In genomic region chr17:54678111-54678510, GRCm38 (mm10) we compare ENCODE assay signal across 24 mouse cellular contexts.
DNase-seq lines count a peak whose midpoint lies in the region; ATAC-seq and TF ChIP-seq lines count a peak whose summit lies in the region.
"Had no signal": no experiment of that assay in that cellular context is flagged by ENCODE, and none has a peak within 500 bp of the region (broad histone marks: within the 10 kb centered on the region; RNA-seq: fewer than 3 reads in every experiment).

No protein-coding gene starts in this region.

- WGBS in intestine, embryonic 14.5 days, result 68% methylated on average over 2 of the region's 2 CpGs
- WGBS in intestine, postnatal 0 days, result 67% methylated on average over 2 of the region's 2 CpGs
- 56% methylated on average over 2 of the region's 2 CpGs for WGBS in liver, postnatal 0 days (ENCODE audit: insufficient replicate concordance)
- 42% methylated on average over 2 of the region's 2 CpGs for WGBS in liver, embryonic 12.5 days (ENCODE audit: insufficient replicate concordance)

- no peak for TF ChIP-seq CTCF in intestine, postnatal 0 days (IDR thresholded peaks at IDR 0.05; ENCODE audit: low read depth)
- no peak for TF ChIP-seq CTCF in liver, postnatal 0 days (IDR thresholded peaks at IDR 0.05; ENCODE audit: low read depth)

- TF ChIP-seq EP300 in liver, postnatal 0 days (IDR thresholded peaks at IDR 0.05; ENCODE audit: low read depth), result no peak

- DNase-seq in adrenal gland, postnatal 10 days, result peak; percentile 1
- no peak for DNase-seq in adrenal gland, adult 18-20 months (ENCODE audit: low spot score in 2 of 2)
- no peak for DNase-seq in intestine, embryonic 14.5 days (ENCODE audit: low spot score)
- DNase-seq in liver, postnatal 0 days, result no peak
- DNase-seq: adrenal gland, adult 2 months; adrenal gland, postnatal 14 days; B cell, adult 2 months; cerebellum, adult 11-12 months; cerebellum, adult 2 months; cerebellum, adult 9-10 months; cerebellum, postnatal 10 days; cerebellum, postnatal 25 days; forebrain, postnatal 0 days had no signal

- no peak overlapping the region for H3K27ac ChIP-seq in intestine, embryonic 14.5 days (ENCODE audit: low read depth)
- no peak overlapping the region for H3K27ac ChIP-seq in intestine, postnatal 0 days (ENCODE audit: low read depth, low read length)
- no peak overlapping the region for H3K27ac ChIP-seq in liver, postnatal 0 days (ENCODE audit: low read depth)
- H3K27ac ChIP-seq in liver, embryonic 12.5 days, result no peak overlapping the region
- H3K27ac ChIP-seq: embryonic facial prominence, embryonic 10.5 days; embryonic facial prominence, embryonic 12.5 days; forebrain, embryonic 13.5 days; forebrain, embryonic 15.5 days had no signal

- 0 out of 2 replicates have a peak, but pooled peaks have one; percentile 19 for ATAC-seq in intestine, embryonic 14.5 days (replicated peaks; ENCODE audit: low FRiP score, low TSS enrichment, low read depth)
- no peak for ATAC-seq in intestine, postnatal 0 days
- peak; percentile 78 for ATAC-seq in liver, postnatal 0 days
- no peak for ATAC-seq in liver, embryonic 12.5 days
- ATAC-seq: activated CD4-positive, CD25-positive, alpha-beta regulatory T cell, adult 4 months; CD4-positive, CD25-positive, alpha-beta regulatory T cell, adult 4 months; forebrain, embryonic 13.5 days; forebrain, embryonic 15.5 days; forebrain, postnatal 0 days; Patski had no signal

- no peaks in the 10 kb centered on the region for H3K27me3 ChIP-seq in intestine, embryonic 14.5 days (replicated peaks; ENCODE audit: control insufficient read depth, insufficient read depth, low read length)
- no peaks in the 10 kb centered on the region for H3K27me3 ChIP-seq in intestine, postnatal 0 days (replicated peaks; ENCODE audit: control insufficient read depth, insufficient read depth, low read length)
- H3K27me3 ChIP-seq in liver, postnatal 0 days (ENCODE audit: insufficient read depth, low read length), result no peaks in the 10 kb centered on the region
- no peaks in the 10 kb centered on the region for H3K27me3 ChIP-seq in liver, embryonic 12.5 days (replicated peaks)
- H3K27me3 ChIP-seq: CH12.LX; embryonic facial prominence, embryonic 12.5 days; forebrain, embryonic 13.5 days; forebrain, embryonic 15.5 days had no signal

- no peak overlapping the region for H3K9ac ChIP-seq in intestine, embryonic 14.5 days (ENCODE audit: low read length)
- H3K9ac ChIP-seq in intestine, postnatal 0 days (ENCODE audit: low read depth, low read length), result no peak overlapping the region
- H3K9ac ChIP-seq in liver, postnatal 0 days (replicated peaks), result no peak overlapping the region
- H3K9ac ChIP-seq in liver, embryonic 12.5 days, result no peak overlapping the region
- H3K9ac ChIP-seq: embryonic facial prominence, embryonic 12.5 days; forebrain, embryonic 13.5 days; forebrain, embryonic 15.5 days; forebrain, postnatal 0 days had no signal

- H3K4me3 ChIP-seq in intestine, embryonic 14.5 days (ENCODE audit: low read depth, low read length), result no peak overlapping the region
- H3K4me3 ChIP-seq in intestine, postnatal 0 days (ENCODE audit: low read depth, low read length), result no peak overlapping the region
- H3K4me3 ChIP-seq in liver, postnatal 0 days (ENCODE audit: low read depth, low read length), result no peak overlapping the region
- H3K4me3 ChIP-seq in liver, embryonic 12.5 days, result no peak overlapping the region
- H3K4me3 ChIP-seq: embryonic facial prominence, embryonic 10.5 days; embryonic facial prominence, embryonic 12.5 days; forebrain, embryonic 13.5 days; forebrain, embryonic 15.5 days had no signal

- no peaks in the 10 kb centered on the region for H3K9me3 ChIP-seq in intestine, embryonic 14.5 days (ENCODE audit: control insufficient read depth, low read length)
- H3K9me3 ChIP-seq in intestine, postnatal 0 days (ENCODE audit: control insufficient read depth), result no peaks in the 10 kb centered on the region
- H3K9me3 ChIP-seq in liver, postnatal 0 days (ENCODE audit: low read length), result no peaks in the 10 kb centered on the region
- no peaks in the 10 kb centered on the region for H3K9me3 ChIP-seq in liver, embryonic 12.5 days (replicated peaks)
- H3K9me3 ChIP-seq: embryonic facial prominence, embryonic 10.5 days; embryonic facial prominence, embryonic 12.5 days; forebrain, embryonic 13.5 days; forebrain, embryonic 15.5 days had no signal

- no peak overlapping the region for H3K4me2 ChIP-seq in intestine, embryonic 14.5 days (ENCODE audit: low read length)
- H3K4me2 ChIP-seq in intestine, postnatal 0 days (replicated peaks; ENCODE audit: low read depth), result no peak overlapping the region
- H3K4me2 ChIP-seq in liver, postnatal 0 days (ENCODE audit: low read depth, low read length), result no peak overlapping the region
- no peak overlapping the region for H3K4me2 ChIP-seq in liver, embryonic 12.5 days
- H3K4me2 ChIP-seq: embryonic facial prominence, embryonic 12.5 days; forebrain, embryonic 13.5 days; forebrain, embryonic 15.5 days had no signal

- H3K36me3 ChIP-seq in intestine, embryonic 14.5 days (ENCODE audit: control insufficient read depth, insufficient read depth, low read length), result no peaks in the 10 kb centered on the region
- H3K36me3 ChIP-seq in intestine, postnatal 0 days (ENCODE audit: control insufficient read depth, insufficient read depth), result no peaks in the 10 kb centered on the region
- H3K36me3 ChIP-seq in liver, postnatal 0 days (replicated peaks; ENCODE audit: insufficient read depth, low read length), result no peaks in the 10 kb centered on the region
- no peaks in the 10 kb centered on the region for H3K36me3 ChIP-seq in liver, embryonic 12.5 days
- H3K36me3 ChIP-seq: embryonic facial prominence, embryonic 10.5 days; embryonic facial prominence, embryonic 12.5 days; forebrain, embryonic 15.5 days; G1E had no signal

- no peaks in the 10 kb centered on the region for H3K4me1 ChIP-seq in intestine, embryonic 14.5 days (replicated peaks; ENCODE audit: control insufficient read depth, insufficient read depth, low read length)
- no peaks in the 10 kb centered on the region for H3K4me1 ChIP-seq in intestine, postnatal 0 days (replicated peaks; ENCODE audit: control insufficient read depth, insufficient read depth, low read length)
- no peaks in the 10 kb centered on the region for H3K4me1 ChIP-seq in liver, postnatal 0 days (ENCODE audit: insufficient read depth)
- H3K4me1 ChIP-seq in liver, embryonic 12.5 days, result no peaks in the 10 kb centered on the region
- H3K4me1 ChIP-seq: embryonic facial prominence, embryonic 10.5 days; embryonic facial prominence, embryonic 12.5 days; forebrain, embryonic 13.5 days; forebrain, embryonic 15.5 days had no signal

Comparison
In these comparisons a context has a peak if more than half of its experiments do, and no peak if none do; other contexts are left out.
1. ATAC-seq: peak in intestine, embryonic 14.5 days (single experiment) and liver, postnatal 0 days (single experiment); none in intestine, postnatal 0 days (single experiment) and liver, embryonic 12.5 days (single experiment).